Mouse (Mus musculus) liver, adult (tissue): Measurements from ENCODE around the gene 3110009E18Rik.

Source experiments
- GATA4 ChIP-seq: IDR thresholded peaks from 2 replicates; pipeline ENCODE4 v1.6.1; 2014; ENCODE audit warnings: mild to moderate bottlenecking, low read length; ENCODE audit not compliant: insufficient replicate concordance

The 3110009E18Rik gene

GRCm38 (mm10) chr1:120122634-120123383 lies 1.8 kb downstream of the 3110009E18Rik start:
- no peak for TF ChIP-seq GATA4

DNA sequence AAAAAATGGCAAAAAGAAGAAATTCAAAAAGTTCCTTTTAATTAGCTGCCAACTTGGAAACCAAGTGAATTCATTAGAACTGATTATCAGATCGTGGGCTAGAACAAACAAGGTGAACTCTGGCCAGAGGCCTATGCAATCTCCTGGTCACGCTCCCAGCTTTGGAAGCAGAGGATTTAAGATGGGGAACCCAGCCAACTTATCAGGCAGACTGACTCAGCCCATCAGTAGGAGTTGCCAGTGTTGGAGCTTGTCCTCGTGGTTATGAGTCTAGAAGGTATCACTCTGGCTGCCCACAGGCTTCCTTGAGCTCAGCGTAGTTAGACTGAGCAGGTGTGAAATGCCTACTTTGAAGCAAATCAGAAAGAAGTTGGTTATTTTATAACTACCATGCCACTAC lies 3.9 kb downstream of the 3110009E18Rik start:
- TF ChIP-seq GATA4, result peak; percentile 40; the same call in 1 of the 2 replicates

DNA sequence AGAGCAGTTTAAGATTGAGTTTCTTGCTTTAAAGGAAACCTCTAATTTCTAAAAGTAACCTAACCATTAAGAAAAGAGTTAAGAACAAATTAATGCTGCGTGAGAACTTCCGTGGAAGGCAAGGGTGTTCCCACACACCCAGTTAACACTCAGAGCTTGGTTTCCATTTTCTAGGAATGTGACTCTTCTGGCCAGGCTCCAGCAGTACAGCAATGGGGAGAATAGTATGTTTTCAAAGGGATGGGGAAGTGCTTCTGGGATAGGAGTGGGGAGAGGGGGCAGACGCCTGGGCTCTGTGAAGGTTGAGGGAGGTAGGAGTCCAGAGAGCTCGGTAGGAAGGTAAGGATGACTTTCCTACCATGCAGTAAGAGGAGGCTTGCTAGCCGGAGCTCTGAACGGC lies 4.5 kb downstream of the 3110009E18Rik start:
- no peak for TF ChIP-seq GATA4

DNA sequence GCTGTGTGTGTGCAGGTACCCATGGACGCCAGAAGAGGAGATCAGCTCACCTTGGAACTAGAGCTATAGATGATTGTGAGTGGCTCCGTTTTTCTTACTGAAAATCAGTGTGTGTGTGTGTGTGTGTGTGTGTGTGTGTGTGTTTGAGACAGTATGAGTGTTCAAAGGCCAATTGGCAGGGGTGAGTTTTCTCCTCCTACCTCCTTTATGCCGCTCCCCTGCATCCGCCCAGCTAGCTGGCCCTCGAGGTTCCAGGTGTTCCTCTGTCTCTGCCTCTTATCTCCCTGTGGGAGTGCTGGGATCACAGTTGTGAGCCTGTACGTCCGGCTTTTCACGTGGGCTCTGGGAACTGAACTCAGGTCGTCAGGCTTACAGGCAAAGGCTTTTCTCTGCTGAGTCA lies 5.3 kb downstream of the 3110009E18Rik start:
- no peak for TF ChIP-seq GATA4

DNA sequence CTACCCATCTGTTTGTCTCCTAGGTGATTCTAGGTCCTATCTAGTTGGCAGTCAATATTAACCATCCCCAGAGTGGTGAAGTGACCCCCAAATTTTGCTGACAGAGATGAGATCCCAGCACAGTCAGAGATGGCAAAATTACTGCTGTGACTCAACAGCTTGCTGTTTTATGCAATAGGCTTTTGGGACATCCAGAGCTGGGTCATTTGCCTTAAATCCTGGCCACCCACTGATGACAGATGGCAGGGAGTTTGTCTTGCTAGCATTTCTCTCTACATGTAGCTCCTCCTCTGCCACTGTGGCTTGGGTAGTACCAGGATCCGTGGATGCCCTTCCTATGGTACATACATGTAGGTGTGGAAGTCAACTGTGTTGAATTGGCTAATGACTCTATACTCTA lies 11.4 kb downstream of the 3110009E18Rik start:
- no peak for TF ChIP-seq GATA4

DNA sequence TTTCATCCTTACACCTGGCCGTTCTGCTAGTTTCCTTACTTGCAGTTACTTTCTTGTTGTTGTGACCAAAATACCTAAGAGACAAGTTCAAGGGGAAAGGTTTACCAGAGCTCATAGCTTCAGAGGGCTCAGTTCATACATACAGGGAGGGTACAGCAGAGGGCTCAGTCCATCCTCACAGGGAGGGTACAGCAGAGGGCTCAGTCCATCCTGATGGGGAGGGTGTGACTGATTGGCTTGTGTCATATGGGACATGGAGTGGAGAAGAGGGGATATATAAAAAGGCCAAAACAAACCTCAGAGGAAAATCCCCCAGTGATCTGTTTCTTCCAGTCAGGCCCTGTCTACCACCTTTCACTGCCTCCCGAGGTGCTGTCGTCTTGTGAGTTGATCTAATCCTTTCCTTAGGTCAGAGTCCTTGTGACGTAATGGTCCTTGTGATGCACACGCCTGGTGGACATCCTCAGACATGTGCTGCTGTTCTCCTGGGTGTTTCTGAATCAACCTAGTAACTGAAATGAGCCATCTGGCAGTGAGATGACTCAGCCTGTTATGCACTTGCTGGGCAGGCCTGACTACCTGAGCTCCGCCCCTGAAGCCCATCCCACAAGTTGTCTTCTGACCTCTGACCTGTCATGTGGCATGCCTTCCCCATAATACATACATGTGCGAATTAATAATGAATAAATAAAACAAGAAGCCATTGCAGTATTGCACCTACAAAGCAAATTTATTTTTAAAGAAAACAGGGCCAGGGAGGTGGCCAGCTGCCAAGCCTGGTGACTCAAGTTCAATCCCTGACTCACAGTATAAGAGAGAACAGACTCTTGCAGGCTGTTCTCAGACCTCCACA lies 15.2 kb downstream of the 3110009E18Rik start:
- TF ChIP-seq GATA4, result no peak

GRCm38 (mm10) chr1:120138923-120139540 lies 18.0 kb downstream of the 3110009E18Rik start:
- TF ChIP-seq GATA4, result no peak

GRCm38 (mm10) chr1:120140144-120140693 lies 19.2 kb downstream of the 3110009E18Rik start:
- no peak for TF ChIP-seq GATA4

DNA sequence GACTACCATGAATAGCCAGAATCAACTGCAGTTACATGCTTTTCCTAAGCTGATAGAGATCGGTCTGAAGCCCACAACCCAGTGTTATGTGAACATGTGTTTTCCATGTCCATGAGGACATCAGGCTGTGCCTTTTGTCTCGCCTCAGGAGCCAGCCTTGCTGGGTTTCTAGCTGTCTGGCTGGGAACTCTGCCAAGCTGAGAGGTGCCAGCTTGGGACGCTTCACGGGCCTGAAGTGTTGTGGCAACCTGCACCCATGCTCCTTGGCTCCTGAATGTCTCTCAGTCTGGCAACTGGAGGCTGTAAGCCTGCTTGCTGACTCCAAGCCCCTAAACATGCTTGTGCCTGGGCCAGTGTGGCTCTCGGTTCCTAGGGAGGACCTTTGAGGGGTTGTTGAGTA lies 21.6 kb downstream of the 3110009E18Rik start:
- no peak for TF ChIP-seq GATA4

DNA sequence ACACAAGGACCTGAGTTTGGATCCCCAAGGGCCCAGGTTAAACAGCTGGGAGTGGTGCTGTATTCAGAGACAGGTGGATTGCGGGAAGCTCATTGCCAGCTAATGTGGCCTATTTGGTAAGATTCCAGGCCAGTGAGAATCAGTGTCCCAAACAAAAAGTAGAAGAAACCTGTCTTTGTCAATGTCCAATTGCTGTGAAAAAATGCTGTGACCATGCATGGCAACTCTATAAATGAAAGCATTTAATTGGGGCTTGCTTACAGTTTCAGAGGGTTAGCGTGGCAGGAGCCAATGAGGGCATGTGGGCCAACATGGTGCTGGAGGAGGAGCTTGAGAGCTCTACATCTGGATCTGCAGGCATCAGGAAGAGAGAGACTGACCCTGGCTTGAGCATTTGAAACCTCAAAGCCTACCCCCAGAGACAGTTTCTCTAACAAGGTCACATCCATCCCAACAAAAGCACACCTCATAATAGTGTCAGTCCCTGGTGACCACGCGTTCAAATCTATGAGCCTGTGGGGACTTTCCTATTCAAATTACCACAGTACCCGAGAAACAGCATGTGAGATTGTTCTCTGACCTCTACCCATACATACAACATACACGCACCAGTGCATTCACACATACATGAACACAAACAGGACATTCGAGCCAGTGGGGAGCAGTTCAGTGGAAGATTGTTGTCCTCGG lies 24.7 kb downstream of the 3110009E18Rik start:
- no peak for TF ChIP-seq GATA4

DNA sequence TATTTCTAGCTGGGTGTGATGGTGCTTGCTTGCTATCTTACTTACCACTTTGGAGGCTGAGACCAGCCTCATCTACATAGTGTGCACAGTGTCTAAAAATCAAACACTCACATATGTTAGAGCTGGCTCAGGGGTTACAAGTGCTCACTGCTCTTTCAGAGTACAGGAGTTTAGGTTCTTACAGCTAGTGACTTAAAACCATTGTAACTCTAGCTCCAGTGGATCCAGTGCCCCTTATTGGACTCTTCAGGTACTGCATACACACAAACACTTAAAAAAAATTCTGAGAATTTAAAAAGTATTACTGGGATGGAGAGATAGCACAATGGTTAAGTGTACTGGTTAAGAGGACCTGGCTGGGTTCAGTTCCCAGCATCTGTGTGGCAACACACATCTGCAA lies 26.0 kb downstream of the 3110009E18Rik start:
- TF ChIP-seq GATA4, result no peak

DNA sequence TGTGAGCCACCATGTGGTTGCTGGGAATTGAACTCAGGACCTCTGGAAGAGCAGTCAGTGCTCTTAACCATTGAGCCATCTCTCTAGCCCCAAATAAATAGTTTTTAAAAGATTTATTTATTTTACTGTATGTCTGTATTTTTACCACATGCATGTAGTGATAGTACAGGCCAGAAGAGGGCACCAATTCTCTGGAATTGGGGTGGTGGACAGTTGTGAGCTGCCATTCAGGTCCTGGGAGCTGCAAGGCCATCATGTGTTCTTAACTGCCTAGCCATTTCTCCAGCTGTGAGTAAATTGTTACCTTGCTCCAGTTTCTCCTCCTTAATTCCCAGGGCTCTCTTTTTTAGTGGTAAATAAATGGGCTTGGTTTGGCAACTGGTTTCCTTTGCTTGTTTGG lies 33.2 kb downstream of the 3110009E18Rik start:
- TF ChIP-seq GATA4, result no peak

DNA sequence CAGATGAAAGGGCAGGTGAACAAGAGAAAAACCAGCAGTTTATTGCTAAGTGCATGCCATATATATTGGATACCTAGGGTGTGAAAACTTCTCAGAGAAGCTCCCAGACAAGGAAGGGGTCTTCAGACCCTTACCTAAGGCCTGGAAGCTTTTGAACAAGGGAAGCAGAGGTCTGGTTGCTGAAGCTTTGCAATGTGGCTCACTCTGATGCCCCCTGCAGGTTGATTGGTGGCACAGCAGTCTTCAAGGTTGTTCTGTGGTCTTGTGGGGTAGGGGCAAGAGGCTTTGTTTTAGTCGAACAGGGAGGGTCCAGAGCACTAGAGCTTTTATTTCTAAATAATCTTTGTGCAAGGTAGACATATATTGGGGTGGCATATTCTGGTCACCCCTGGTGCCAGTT lies 34.3 kb downstream of the 3110009E18Rik start:
- TF ChIP-seq GATA4, result no peak

- TF ChIP-seq GATA4, result no peak
These were observed 37.6 kb downstream of the 3110009E18Rik start for GRCm38 (mm10) chr1:120158474-120159127.
